Mouse (Mus musculus): ENCODE results near the gene Msi2.
A peak's percentile ranks its signal among the peaks of the same experiment; 100 is the strongest.

Gene Msi2

DNA sequence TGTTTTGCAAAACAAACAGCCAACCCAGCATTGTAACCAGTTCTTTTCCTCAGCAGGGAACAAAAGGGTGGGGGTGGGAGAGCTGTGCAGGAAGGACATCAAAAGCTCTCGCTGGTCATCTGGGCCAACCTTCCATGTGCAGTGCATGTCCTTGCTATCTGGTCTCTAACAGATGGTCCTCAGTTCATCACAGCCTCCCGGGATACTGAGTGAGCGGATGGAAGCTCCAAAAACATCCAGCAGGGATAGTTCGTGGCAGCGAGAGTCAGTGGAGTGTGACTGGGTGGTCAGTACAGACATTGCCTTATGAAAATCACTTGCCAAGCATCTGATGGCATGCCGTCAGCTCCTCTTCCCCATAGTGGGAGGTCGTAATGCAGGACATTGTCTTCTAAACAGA is 153.5 kb downstream of the Msi2 start:
- no peak for DNase-seq (ENCODE audit: low read depth, low spot score)

DNA sequence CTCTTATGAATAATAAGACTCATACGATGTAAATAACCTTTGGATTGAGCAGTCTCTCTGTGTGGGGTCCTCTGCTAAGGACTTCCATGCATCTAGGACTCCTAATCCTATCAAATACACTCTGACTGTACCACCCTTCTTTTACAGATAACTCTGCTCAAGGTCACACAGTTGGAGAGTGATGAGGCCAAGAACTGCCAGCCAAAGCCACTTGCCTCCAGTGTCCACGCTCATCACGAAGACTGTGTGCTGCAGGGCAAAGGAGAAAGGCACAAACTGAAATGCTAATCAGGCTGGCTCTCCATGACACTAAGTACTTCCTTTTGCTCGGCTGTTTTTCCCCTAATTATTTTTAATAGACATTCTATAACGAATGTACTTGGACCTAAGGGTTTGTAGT is 153.9 kb downstream of the Msi2 start:
- DNase-seq (ENCODE audit: low read depth, low spot score), result no peak

DNA sequence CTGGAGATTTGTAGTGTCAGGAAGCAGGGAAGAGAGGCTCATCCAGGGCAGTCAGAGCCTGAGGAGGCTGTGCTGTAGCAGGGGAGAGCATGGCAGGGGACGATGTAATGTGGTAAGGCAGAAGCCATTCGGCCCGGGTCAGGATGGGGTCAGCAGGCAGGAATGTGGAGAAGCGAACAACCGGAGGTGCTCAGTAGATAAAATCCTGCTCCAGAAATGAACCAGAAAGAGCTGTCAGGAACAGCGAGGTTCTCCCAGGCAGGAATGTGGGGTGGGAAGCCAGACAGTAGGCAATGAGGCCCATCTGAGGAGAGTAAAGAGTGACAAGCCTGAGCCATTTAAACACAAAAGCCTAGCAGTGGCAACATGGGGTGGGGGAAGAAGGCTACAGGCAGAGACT is 157.1 kb downstream of the Msi2 start:
- DNase-seq (ENCODE audit: low read depth, low spot score), result no peak

DNA sequence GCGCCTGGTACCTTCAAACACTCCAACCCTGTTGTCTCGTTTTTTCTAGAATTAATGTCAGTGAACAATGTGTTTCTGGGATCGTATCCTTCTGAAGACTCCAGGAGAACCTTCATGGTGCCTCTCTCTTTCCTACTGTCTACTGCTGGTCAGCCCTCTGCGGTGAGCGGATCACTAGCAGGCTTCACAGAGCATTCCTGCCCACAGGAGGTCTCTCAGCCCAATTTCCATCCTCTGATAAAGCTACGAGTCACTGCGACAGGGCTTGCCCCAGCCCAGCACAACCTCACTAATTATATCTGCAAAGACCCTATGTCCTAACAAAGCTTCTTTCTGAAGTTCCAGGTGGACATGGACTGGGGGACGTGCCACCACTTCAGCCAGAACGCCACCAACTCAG is 157.7 kb downstream of the Msi2 start:
- no peak for DNase-seq (ENCODE audit: low read depth, low spot score)

DNA sequence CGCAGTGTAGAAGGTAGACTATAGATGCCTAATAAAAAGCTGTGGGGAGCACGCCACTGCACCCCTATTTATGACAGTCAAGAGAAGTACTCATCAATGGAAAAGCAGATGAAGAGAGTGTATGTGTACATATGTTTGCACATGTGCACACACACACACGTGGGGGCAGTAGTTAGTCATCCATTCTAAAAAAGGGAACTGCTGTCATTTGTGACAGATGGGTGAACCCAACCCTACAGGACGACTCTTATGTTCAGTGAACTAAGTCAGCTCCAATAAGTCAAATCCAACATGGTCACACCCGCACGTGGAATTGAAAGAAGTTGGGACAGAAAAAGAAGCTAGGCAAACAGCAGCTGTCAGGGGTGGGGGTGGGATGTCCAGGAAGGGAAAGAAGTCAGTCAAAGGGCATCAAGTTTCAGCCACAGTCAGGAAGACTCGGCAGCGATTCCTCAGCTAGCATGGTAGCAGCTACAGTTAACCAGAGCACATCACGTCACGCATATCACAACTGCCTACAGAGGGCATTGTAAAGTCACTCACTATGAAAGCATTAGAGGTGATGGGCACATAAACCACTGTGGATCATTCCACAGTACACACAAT is 158.8 kb downstream of the Msi2 start:
- no peak for DNase-seq (ENCODE audit: low read depth, low spot score)

DNA sequence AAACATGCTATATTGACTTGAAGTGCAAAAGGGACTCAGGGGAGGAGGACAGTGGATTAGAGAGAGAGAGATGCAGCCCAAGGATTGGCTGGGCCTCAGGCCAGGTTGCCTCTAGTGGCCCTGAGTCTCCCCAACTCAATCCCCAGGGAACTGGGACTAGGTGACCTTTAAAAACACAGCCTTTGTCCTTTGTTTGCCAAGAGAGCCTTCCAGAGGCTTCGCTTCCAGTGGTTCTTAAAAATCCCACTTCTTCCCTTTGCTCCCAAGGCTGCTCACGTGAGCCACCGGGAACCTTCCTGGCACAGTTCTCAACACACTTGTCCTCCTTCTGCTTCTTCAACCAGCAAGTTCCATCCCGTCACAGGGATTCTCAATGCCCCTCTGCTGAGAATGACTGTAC is 159.6 kb downstream of the Msi2 start:
- DNase-seq (ENCODE audit: low read depth, low spot score), result no peak

DNA sequence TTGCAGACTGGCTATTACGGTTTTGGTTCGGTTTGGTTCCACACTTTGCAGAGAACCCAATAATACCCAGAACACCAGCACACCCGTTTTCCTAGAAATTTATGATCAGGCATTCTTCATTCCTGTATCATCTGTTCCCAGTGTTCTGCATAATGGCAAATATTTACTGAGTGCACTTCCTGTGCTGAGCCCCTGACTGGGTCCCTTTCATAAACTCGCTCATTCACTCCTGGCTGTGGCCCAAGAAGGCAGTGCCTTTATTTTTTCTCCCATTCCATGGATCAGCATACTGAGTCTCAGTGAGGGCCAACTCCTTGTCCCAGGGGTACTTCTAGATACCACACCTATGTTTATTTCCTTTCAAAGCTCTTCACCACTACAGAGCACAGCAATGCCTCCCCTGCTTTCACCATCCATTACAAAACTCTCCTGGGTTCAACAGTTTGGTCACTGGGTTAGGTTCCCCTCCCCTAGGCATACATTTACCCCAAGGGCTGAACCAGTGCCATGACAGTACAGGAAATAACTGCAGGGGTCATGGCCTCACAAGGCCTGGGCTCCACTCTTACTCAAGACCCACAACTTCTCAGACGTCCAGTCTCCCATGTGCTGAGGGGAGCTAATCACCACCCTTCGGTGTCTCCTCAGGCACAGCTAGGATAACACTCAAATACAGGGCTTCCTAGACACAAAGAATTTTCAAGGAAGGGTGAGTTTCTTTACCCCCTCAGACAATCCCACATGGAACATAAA is 160.3 kb downstream of the Msi2 start:
- no peak for DNase-seq (ENCODE audit: low read depth, low spot score)

DNA sequence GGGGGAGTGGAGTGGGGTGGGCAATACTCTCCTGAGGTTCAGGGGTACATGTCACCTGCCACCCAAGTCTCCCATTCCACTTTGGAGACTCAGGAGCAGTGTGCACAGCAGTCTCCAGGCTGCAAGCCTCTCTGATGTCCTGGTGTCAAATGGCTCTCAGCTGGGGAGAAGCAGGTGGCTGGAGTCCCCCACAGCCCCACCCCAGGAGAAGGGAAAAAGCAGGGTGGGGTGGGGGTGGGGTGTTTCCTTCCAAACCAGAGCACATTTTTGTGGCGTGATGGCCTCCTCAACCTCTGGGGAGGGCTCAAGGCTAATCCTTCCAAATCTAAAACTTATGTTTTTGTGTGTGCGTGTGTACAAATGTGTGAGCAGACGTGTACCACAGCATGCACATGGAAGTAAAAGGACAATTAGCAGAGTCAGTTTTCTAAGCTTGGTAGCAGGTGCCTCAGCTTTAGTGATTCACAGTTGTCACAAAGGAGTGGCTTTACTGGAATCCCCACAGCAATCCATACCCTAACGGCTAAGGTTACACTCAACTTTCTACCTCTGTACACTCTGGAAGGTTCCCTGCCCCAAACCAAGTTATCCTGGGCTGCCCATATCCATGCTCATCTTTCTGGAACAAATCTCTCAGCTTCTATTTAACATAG is 161.1 kb downstream of the Msi2 start:
- no peak for DNase-seq (ENCODE audit: low read depth, low spot score)

DNA sequence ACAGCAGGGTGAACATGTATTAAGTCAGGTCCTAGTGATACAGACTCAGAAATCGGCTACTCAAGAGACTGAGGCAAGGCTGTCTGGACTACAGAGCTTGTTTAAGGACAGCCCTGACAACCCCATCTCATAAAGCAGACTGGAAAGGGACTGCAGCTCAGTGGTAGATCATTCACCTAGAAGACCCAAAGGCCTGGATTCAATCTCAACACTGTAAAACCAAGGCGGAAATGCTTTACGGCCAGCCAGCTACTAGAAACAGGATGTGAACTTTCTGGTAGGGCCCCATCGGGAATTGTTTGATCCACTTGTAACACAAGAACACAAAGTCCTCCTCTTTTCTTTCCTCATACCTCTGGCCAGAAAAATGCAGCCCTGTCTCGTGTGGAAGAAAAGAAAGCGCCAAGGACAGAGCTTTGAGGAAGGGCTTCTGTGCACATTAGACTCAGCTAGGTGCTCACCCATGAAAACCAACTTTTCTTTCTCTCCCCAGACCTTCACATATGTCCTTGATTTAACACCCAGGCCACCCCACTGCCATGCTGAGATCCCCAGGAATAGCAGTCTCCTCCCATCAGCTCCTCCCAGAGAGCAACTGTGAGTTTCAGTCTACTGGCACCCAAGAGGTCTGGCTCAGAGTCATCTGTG is 162.3 kb downstream of the Msi2 start:
- DNase-seq (ENCODE audit: low read depth, low spot score), result peak; percentile 76

DNA sequence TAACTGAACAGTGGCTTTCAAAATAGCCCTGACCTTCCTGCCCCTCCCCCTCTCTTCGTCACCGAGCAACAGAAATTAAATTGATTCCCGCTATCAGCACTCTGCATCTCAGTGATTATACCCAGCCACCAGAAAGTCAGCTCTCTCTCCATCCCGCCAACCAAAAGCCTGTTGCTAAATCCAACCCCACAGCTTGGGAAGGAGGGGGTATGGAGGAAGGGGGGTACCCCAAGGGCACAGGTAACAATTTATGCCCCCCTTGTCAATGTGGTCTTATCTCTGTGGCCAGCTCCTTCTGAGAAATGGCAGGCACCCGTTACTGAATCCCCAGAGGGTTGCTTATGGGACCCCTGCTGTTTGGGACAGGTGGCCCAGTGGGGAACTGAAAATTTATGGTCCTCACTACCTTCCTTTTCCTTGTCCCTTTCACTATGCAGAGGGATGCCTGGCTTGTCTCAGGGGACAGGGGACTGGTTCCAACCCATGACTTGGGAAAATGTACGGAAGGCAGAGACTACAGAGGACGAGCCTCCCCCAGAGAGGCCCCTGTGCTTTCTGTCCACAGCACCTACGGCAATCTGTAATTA is 163.0 kb downstream of the Msi2 start:
- no peak for DNase-seq (ENCODE audit: low read depth, low spot score)

DNA sequence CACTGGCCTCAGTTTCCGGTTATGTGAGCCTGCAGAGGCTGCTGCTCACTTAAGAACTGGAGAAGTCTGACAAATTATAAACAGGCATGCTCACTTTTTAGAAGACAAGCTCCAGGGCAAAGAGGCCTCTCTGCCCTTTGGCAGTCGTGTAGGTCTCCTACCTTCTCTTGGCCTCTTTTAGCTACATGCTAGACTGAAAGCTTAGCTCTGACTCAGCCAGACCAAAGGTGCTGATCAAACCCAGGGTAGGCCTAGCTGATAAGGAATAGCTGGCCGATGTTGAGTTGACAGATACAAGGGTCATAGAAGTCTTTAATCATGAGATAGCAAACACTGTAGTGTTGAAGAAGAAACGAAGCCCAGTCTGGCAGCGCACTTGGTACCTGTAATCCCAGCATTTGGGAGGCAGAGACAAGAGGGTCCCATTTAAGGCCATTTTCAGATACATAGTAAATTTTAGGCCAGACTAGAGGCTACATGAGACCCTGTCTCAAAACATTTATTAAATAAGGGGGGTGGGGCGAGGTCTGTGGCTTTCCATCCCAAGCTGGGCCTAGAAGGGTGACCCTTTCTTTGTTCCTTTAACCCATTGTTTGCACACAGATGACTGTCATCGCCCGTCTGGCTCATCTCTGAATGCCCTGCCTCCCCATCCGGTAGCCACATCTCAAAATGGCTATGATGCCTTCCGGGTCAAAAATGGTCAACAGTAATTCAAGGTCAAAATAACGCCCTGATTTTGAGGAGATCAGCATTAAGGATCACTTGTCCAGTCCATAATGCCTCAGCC is 164.6 kb downstream of the Msi2 start:
- no peak for DNase-seq (ENCODE audit: low read depth, low spot score)

DNA sequence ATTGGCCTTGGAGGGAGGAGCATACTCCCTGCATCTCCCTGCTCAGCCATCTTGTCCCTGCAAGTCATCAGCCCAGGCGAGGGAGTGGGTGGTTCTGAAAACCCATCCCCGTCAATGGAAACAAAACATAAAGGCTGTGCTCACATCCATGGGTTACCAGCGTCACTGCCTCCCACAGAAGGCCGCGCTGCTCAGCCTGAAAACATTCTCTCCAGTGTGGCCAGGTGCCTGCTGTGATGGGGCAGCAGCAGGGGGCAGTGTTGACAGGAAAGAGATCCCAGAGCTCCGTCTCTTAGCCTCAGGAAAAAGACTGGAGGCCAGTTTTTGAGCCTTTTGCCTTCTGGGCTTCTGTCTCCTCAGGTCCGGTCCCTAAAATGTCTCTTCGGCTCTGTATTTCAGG is 165.3 kb downstream of the Msi2 start:
- DNase-seq (ENCODE audit: low read depth, low spot score), result no peak

DNA sequence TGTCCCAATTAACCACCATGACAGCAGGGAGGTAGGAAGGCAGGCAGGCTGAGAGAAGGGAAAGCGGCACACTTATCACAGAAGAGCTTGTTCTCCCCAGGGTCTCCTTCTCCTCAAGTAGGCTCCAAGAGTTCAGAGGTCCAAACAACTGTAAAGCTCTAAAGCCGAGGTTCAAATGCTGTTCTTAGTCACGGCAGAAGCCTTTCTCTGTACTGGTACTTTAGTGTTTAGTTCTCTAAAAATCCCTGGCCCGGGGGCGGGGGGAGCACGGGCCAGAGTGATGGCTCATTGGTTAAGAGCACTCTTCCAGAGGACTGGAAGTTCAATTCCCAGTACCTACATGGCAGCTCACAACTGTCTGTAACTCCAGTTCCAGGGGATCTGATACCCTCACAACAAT is 165.9 kb downstream of the Msi2 start:
- no peak for DNase-seq (ENCODE audit: low read depth, low spot score)

DNA sequence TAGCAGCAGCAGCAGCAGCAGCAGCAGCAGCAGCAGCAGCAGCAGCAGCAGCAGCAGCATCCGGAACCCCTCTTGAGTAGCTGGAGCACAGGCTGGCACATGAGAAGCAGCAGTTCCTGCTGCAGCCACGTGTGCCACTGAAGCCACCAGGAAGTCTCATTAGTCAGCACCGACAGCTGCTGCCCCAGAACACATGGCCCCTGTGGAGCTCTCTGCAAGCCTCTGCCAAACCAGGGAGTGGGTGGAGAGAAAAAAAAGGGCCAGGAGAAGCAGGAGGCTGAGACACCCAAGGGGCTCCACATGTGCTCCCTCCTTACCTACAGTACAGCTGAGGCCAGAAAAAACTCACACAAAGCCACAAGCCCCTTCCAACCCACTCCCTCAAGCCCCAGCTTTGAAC is 167.3 kb downstream of the Msi2 start:
- DNase-seq (ENCODE audit: low read depth, low spot score), result peak; percentile 53

DNA sequence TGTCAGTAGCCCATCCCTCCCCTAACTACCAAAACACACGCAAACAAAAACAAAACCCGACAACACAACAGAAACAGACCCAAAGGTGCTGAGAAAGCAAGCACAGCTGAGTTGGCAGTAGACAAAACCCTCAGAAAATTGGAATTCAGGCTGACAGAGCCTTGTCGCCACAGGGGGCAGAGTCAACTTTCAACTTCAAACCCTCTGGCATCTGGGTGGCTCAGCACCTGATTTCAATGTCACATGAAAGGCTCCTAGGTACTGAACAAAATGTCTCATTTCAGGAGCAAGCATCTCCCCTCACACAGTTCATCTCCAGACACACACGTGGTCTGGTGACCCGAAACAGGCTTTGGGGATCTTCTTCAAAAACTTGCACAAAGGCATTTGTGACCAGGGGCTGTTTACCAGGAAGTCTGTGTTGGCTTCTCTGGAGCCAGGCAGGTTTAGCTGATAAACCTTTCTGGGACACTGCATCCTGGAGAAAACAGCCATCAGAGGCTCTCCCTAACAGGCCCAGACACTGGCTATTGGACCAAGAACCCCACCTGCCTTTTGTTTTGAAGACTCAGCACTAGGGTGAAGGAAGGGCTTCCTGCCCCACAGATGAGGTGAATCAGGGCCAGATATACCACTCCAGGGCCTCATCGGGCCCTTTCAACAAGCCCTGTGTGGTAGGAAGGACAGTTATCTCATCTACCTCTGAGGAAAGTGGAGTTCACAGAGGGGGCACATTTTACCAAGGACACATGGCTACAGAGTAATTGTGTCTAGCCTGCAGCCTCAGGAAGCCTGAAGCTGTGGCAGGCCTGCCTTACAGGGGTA is 168.0 kb downstream of the Msi2 start:
- no peak for DNase-seq (ENCODE audit: low read depth, low spot score)

DNA sequence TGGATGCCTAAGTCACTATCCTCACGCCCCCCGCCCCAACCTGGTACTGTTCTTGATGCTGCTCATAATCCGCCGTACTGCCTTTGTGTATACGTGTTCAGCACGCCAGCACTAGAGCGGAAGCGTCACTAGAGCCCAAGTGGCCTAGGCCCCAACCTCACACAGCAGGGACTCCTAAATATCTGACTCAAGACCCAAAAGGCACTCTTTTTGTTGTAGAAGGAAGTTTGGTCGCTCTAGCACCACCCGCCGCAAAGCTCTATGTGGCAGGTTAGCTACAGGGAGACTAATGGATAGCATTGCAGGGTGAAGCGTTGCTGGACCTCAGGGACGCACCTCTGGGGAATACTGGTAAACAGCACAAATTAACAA is 168.8 kb downstream of the Msi2 start:
- DNase-seq (ENCODE audit: low read depth, low spot score), result no peak

DNA sequence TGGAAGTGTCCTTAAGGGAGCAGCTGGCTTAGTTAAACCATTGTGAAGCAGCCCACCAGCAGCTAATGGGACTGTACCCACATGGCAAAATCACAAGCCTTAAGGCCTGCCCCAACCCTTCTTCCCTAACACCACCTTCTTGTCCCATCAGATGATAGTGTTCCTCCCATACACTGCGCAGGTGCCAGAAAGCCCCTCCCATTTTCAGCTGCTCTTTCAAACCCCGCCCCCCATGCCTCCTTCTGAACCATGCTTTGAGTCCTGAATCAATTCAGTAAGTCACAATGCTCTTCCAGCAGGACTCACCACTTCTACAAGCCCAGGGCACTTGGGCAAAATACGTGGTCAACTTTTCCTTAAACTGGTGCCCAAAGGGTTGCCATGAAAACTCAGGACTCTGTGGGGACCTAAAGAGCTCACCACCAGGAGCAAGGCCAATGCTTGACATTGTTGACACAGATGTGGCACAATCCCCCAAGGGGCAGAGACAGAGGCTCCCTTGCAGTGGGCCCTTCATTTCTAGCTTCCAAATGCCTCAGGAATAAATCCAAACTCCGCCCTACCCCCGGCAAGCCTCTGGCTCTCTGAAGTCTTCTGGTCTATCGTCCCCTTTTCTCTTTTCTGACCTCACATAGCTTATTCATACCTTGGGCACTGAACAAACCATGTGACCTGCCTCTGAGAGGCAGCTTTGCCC is 169.3 kb downstream of the Msi2 start:
- no peak for DNase-seq (ENCODE audit: low read depth, low spot score)

DNA sequence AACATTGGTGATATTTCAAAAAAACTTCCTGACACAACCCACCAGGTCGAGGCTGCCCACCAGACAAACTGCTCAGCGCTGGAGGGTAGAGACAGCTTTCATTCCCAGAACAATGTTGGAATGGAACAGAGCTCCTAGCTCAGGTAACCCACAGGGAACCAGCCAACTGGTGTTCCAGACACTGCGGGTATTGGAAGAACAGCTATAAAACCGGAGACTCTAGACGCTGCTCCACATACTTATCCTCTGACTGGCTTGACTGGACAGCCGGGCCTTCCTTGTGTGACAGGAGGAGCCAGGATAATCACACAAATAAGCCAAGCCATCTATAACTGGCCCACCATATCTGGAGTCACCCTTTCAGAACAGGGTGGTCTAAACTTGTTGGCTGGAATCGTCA is 169.9 kb downstream of the Msi2 start:
- DNase-seq (ENCODE audit: low read depth, low spot score), result no peak

DNA sequence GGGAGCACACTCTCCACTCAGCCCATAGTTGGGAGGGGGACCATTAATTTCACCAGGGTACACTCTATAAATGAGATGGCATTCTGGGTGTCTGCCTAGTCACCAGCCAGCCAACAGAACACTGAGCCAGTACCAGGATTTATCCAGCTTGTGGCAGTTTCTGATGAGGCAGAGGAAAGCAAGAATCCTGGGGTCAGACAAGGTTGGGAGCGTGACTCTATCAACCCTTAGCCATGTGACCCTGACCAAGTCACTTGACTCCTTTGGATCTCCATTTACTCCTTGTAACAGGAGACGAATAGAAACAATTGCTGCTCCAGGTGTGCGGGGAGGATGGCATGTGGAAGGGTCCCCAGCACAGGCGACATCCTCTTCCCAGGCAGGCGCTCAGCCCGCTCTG is 174.5 kb downstream of the Msi2 start:
- no peak for DNase-seq (ENCODE audit: low read depth, low spot score)

DNA sequence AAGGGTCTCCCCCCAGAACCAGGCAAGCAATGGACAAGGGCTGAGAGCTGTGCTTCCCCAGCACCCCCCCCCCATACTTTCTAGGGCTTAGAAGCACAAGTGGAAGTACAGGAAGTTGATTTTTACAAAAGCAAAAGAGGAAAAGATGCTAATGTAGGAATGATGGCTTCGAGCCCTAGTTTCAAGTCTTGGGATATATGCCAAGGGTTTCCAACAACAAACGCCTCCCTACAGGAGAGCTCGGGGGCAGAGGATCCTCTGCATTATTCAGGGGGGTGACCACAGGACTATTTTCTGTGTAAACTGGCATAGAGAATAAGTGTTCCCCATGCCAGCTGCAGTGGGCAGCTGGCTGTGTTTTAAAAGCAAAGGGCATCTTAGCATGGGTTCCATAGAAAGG is 175.5 kb downstream of the Msi2 start:
- DNase-seq (ENCODE audit: low read depth, low spot score), result no peak
